Mouse (Mus musculus): Measurements from ENCODE around the gene BC147527. TPM values are rescaled to one million over a fixed set of nuclear protein-coding genes. Genes with fewer than 3 reads are reported as not detected.
"Not testable (repeated sequence)": the region's sequence is repeated elsewhere in the genome, so short reads cannot be mapped to it uniquely, and the experiment has no call there.

The BC147527 gene
- total RNA-seq (2021) = not detected
- polyA plus RNA-seq (2012; rRNA removed) = 0.08 TPM in 1 of 2 replicates, not detected in the other
- long read RNA-seq = 0 reads

- Histone ChIP-seq H3K9ac (ENCODE audit: low read depth, low read length) (no peak within 1 kb of the TSS), H3K36me3 (ENCODE audit: control insufficient read depth, insufficient read depth, low read length) (no peaks in the 10 kb centered on the region), H3K4me1 (ENCODE audit: control insufficient read depth, insufficient read depth, low read length) (no peaks in the 10 kb centered on the region), H3K79me2 (replicated peaks; ENCODE audit: control insufficient read depth, insufficient read depth, low read length) (no peaks in the 10 kb centered on the region), H3K27me3 (ENCODE audit: control insufficient read depth, insufficient read depth, low read length) (no peaks in the 10 kb centered on the region), H3K27ac (no peak within 1 kb of the TSS), H3K4me3 (no peak within 1 kb of the TSS)
- 32% methylated on average over 2 of the region's 2 CpGs for WGBS
- TF ChIP-seq POLR2A (IDR thresholded peaks at IDR 0.05; ENCODE audit: insufficient read depth, low read depth, low read length) = no peak
- TF ChIP-seq CTCF (IDR thresholded peaks at IDR 0.05) = no peak
- TF ChIP-seq EP300 (IDR thresholded peaks at IDR 0.05; ENCODE audit: insufficient read depth, low read depth, low read length) = no peak
- intact Hi-C loops (cut with DNase I) = no loop called here
- peak in 1 of 2 experiments; percentile 25 for DNase-seq
Observed at GRCm38 (mm10) chr13:120299991-120300442, at the start of gene BC147527. Gene BC147527, plus strand, starts transcription at chr13:120300392.

- WGBS = 65% methylated on average over 2 of the region's 3 CpGs
- H3K27ac ChIP-seq; DNase-seq; intact Hi-C loops (cut with DNase I); H3K4me3 ChIP-seq; H3K36me3 ChIP-seq (ENCODE audit: control insufficient read depth, insufficient read depth, low read length); H3K9ac ChIP-seq (ENCODE audit: low read depth, low read length); H3K4me1 ChIP-seq (ENCODE audit: control insufficient read depth, insufficient read depth, low read length); H3K27me3 ChIP-seq (ENCODE audit: control insufficient read depth, insufficient read depth, low read length); H3K79me2 ChIP-seq (replicated peaks; ENCODE audit: control insufficient read depth, insufficient read depth, low read length): not testable (repeated sequence)
Observed at GRCm38 (mm10) chr13:120251208-120251924, 48.8 kb upstream of the BC147527 start.

- H3K36me3 ChIP-seq (ENCODE audit: control insufficient read depth, insufficient read depth, low read length); intact Hi-C loops (cut with DNase I); DNase-seq; H3K79me2 ChIP-seq (replicated peaks; ENCODE audit: control insufficient read depth, insufficient read depth, low read length); H3K4me1 ChIP-seq (ENCODE audit: control insufficient read depth, insufficient read depth, low read length); H3K4me3 ChIP-seq; H3K27ac ChIP-seq; H3K9ac ChIP-seq (ENCODE audit: low read depth, low read length); H3K27me3 ChIP-seq (ENCODE audit: control insufficient read depth, insufficient read depth, low read length): not testable (repeated sequence)
- WGBS = 78% methylated on average over 3 of the region's 3 CpGs
Observed at GRCm38 (mm10) chr13:120258817-120259658, 41.2 kb upstream of the BC147527 start.

- H3K27me3 ChIP-seq (ENCODE audit: control insufficient read depth, insufficient read depth, low read length); H3K79me2 ChIP-seq (replicated peaks; ENCODE audit: control insufficient read depth, insufficient read depth, low read length); DNase-seq; intact Hi-C loops (cut with DNase I); H3K4me1 ChIP-seq (ENCODE audit: control insufficient read depth, insufficient read depth, low read length); H3K36me3 ChIP-seq (ENCODE audit: control insufficient read depth, insufficient read depth, low read length); H3K9ac ChIP-seq (ENCODE audit: low read depth, low read length); H3K27ac ChIP-seq; H3K4me3 ChIP-seq: not testable (repeated sequence)
- WGBS = 51% methylated on average over 3 of the region's 3 CpGs
Observed at GRCm38 (mm10) chr13:120259718-120260117, 40.5 kb upstream of the BC147527 start.

GRCm38 (mm10) chr13:120262870-120263269 is 37.3 kb upstream of the BC147527 start, which contains the start of gene AF067061:
Gene AF067061, plus strand, starts transcription at chr13:120263114.
- H3K27ac ChIP-seq; H3K4me1 ChIP-seq (ENCODE audit: control insufficient read depth, insufficient read depth, low read length); H3K79me2 ChIP-seq (replicated peaks; ENCODE audit: control insufficient read depth, insufficient read depth, low read length); H3K36me3 ChIP-seq (ENCODE audit: control insufficient read depth, insufficient read depth, low read length); intact Hi-C loops (cut with DNase I); H3K4me3 ChIP-seq; DNase-seq; H3K27me3 ChIP-seq (ENCODE audit: control insufficient read depth, insufficient read depth, low read length); H3K9ac ChIP-seq (ENCODE audit: low read depth, low read length): not testable (repeated sequence)
- WGBS = 68% methylated on average over 2 of the region's 2 CpGs

- H3K4me1 ChIP-seq (ENCODE audit: control insufficient read depth, insufficient read depth, low read length); H3K27ac ChIP-seq; H3K36me3 ChIP-seq (ENCODE audit: control insufficient read depth, insufficient read depth, low read length); DNase-seq; H3K4me3 ChIP-seq; H3K79me2 ChIP-seq (replicated peaks; ENCODE audit: control insufficient read depth, insufficient read depth, low read length); intact Hi-C loops (cut with DNase I); H3K27me3 ChIP-seq (ENCODE audit: control insufficient read depth, insufficient read depth, low read length); H3K9ac ChIP-seq (ENCODE audit: low read depth, low read length): not testable (repeated sequence)
- whole genome bisulfite sequencing = 14% methylated on average over 2 of the region's 2 CpGs
Observed at GRCm38 (mm10) chr13:120277837-120278236, 22.4 kb upstream of the BC147527 start.
